Mouse (Mus musculus) CH12.LX (cell line): Measurements from ENCODE around the gene Mrpl55. TPM values are rescaled to one million over a fixed set of nuclear protein-coding genes. Genes with fewer than 3 reads are reported as not detected.

Experiments
- DNase-seq: peaks from one replicate; pipeline ENCODE4 v3.0.0-alpha.2; 2013; ENCODE audit errors: extremely low read depth
- H3K27ac ChIP-seq: 2 replicates; pipeline ENCODE4 v1.5.1; 2012; ENCODE audit warnings: low read depth, mild to moderate bottlenecking, control low read depth, moderate library complexity; ENCODE audit not compliant: insufficient read depth
- H3K27me3 ChIP-seq: replicated peaks from 2 replicates; pipeline ENCODE3; 2012; ENCODE audit warnings: inconsistent platforms
- H3K36me3 ChIP-seq, 2 experiments: replicated peaks in 1 of 2; 2 replicates each; pipeline versions ENCODE3 to v1.6.1; 2012; ENCODE audit warnings: inconsistent platforms in 1 of 2, low read length in 1 of 2, mild to moderate bottlenecking in 1 of 2, mixed read lengths in 1 of 2, moderate library complexity in 1 of 2; ENCODE audit not compliant: control insufficient read depth in 1 of 2, insufficient read depth in 1 of 2
- H3K4me1 ChIP-seq, 2 experiments: 2 replicates each; pipeline ENCODE4 v1.6.1; 2012; ENCODE audit warnings: inconsistent platforms in 1 of 2, moderate library complexity in 1 of 2; ENCODE audit not compliant: insufficient read depth in 2 of 2, control insufficient read depth in 1 of 2
- H3K4me2 ChIP-seq: 2 replicates; pipeline ENCODE4 v1.6.1; 2012; ENCODE audit warnings: low read depth, mild to moderate bottlenecking, control low read depth; ENCODE audit not compliant: poor library complexity, insufficient read depth, severe bottlenecking
- H3K4me3 ChIP-seq, 3 experiments: fragments of 150-350 bp in 1 of 3; sonication (generic) in 1 of 3; replicated peaks in 1 of 3; 2 replicates each; pipeline versions ENCODE3 to v1.5.1; 2011 to 2012; ENCODE audit warnings: low read depth in 2 of 3, low read length in 2 of 3, mild to moderate bottlenecking in 2 of 3, moderate library complexity in 2 of 3, control low read depth in 1 of 3, improper control_type of control experiment in 1 of 3, inconsistent platforms in 1 of 3, mixed read lengths in 1 of 3; ENCODE audit not compliant: poor library complexity in 1 of 3
- H3K79me2 ChIP-seq: replicated peaks from 2 replicates; pipeline ENCODE4 v1.6.1; 2012; ENCODE audit warnings: mild to moderate bottlenecking, moderate library complexity; ENCODE audit not compliant: control insufficient read depth, poor library complexity, insufficient read depth, severe bottlenecking; ENCODE audit errors: extremely low read depth
- H3K9ac ChIP-seq: 2 replicates; pipeline ENCODE4 v1.6.1; 2012; ENCODE audit warnings: low read depth, mild to moderate bottlenecking, control low read depth, moderate library complexity; ENCODE audit not compliant: insufficient read depth
- H3K9me3 ChIP-seq: replicated peaks from 2 replicates; pipeline ENCODE3; 2012; ENCODE audit warnings: low read length, inconsistent platforms, mixed read lengths
- BHLHE40 ChIP-seq: IDR thresholded peaks from 2 replicates; pipeline ENCODE4 v1.6.1; 2011; ENCODE audit warnings: mild to moderate bottlenecking, low read depth, low read length, improper control_type of control experiment
- CHD1 ChIP-seq: IDR thresholded peaks from 2 replicates; pipeline ENCODE4 v1.6.1; 2012; ENCODE audit warnings: low read depth, low read length, improper control_type of control experiment, inconsistent platforms
- CHD2 ChIP-seq: IDR thresholded peaks from 2 replicates; pipeline ENCODE4 v1.6.1; 2011; ENCODE audit warnings: low read length, improper control_type of control experiment
- CTCF ChIP-seq, 2 experiments: IDR thresholded peaks in 1 of 2; conservative IDR thresholded peaks in 1 of 2; 2 replicates each; pipeline ENCODE4 v1.5.1; 2011 to 2012; ENCODE audit warnings: low read depth in 2 of 2, low read length in 2 of 2, improper control_type of control experiment in 1 of 2, inconsistent platforms in 1 of 2, mild to moderate bottlenecking in 1 of 2, moderate library complexity in 1 of 2
- ELF1 ChIP-seq: IDR thresholded peaks from 2 replicates; pipeline ENCODE4 v1.6.1; 2014; ENCODE audit warnings: low read depth, mild to moderate bottlenecking, inconsistent platforms, low read length, improper control_type of control experiment
- EP300 ChIP-seq: IDR thresholded peaks from 2 replicates; pipeline ENCODE4 v1.6.1; 2011; ENCODE audit warnings: low read length, improper control_type of control experiment
- GABPA ChIP-seq: IDR thresholded peaks from 2 replicates; pipeline ENCODE4 v1.6.1; 2012; ENCODE audit warnings: low read depth, low read length, improper control_type of control experiment, inconsistent platforms; ENCODE audit not compliant: insufficient replicate concordance
- HCFC1 ChIP-seq: IDR thresholded peaks from 2 replicates; pipeline ENCODE4 v1.6.1; 2012; ENCODE audit warnings: low read depth, mild to moderate bottlenecking, inconsistent platforms, low read length, improper control_type of control experiment
- JUN ChIP-seq: IDR thresholded peaks from 2 replicates; pipeline ENCODE4 v1.6.1; 2011; ENCODE audit warnings: low read depth, mild to moderate bottlenecking, low read length, improper control_type of control experiment, moderate library complexity; ENCODE audit not compliant: insufficient read depth
- JUND ChIP-seq: conservative IDR thresholded peaks from 2 replicates; pipeline ENCODE4 v1.6.1; 2011; ENCODE audit warnings: low read depth, low read length, improper control_type of control experiment
- MAZ ChIP-seq: IDR thresholded peaks from 2 replicates; pipeline ENCODE4 v1.6.1; 2012; ENCODE audit warnings: low read depth, mild to moderate bottlenecking, inconsistent platforms, low read length, improper control_type of control experiment, moderate library complexity
- MEF2A ChIP-seq: IDR thresholded peaks from 2 replicates; pipeline ENCODE4 v1.6.1; 2014; ENCODE audit warnings: low read depth, mild to moderate bottlenecking, inconsistent platforms, low read length, improper control_type of control experiment, borderline replicate concordance
- MYC ChIP-seq: IDR thresholded peaks from 2 replicates; pipeline ENCODE4 v1.6.1; 2011; ENCODE audit warnings: low read depth, mild to moderate bottlenecking, improper control_type of control experiment, low read length
- NELFE ChIP-seq: IDR thresholded peaks from 2 replicates; pipeline ENCODE4 v1.6.1; 2011; ENCODE audit warnings: low read depth, low read length, improper control_type of control experiment
- PAX5 ChIP-seq: IDR thresholded peaks from 2 replicates; pipeline ENCODE4 v1.6.1; 2012; ENCODE audit warnings: low read length, inconsistent platforms, mixed read lengths
- POLR2A ChIP-seq: IDR thresholded peaks from 2 replicates; pipeline ENCODE4 v1.6.1; 2011; ENCODE audit warnings: low read depth, mild to moderate bottlenecking, improper control_type of control experiment, low read length
- RAD21 ChIP-seq: IDR thresholded peaks from 2 replicates; pipeline ENCODE4 v1.6.1; 2011; ENCODE audit warnings: low read depth, mild to moderate bottlenecking, low read length, improper control_type of control experiment, moderate library complexity
- RCOR1 ChIP-seq: conservative IDR thresholded peaks from 2 replicates; pipeline ENCODE4 v1.6.1; 2012; ENCODE audit warnings: low read depth, mild to moderate bottlenecking, inconsistent platforms, low read length, improper control_type of control experiment
- SIN3A ChIP-seq: IDR thresholded peaks from 2 replicates; pipeline ENCODE4 v1.6.1; 2012; ENCODE audit warnings: low read length, improper control_type of control experiment, inconsistent platforms
- SMC3 ChIP-seq: IDR thresholded peaks from 2 replicates; pipeline ENCODE4 v1.6.1; 2011; ENCODE audit warnings: low read depth, low read length, improper control_type of control experiment
- TCF12 ChIP-seq: IDR thresholded peaks from 2 replicates; pipeline ENCODE4 v1.6.1; 2014; ENCODE audit warnings: low read depth, mild to moderate bottlenecking, inconsistent platforms, low read length, improper control_type of control experiment
- UBTF ChIP-seq: IDR thresholded peaks from 2 replicates; pipeline ENCODE4 v1.6.1; 2012; ENCODE audit warnings: low read depth, mild to moderate bottlenecking, inconsistent platforms, low read length, improper control_type of control experiment, moderate library complexity
- USF1 ChIP-seq: IDR thresholded peaks from 2 replicates; pipeline ENCODE4 v1.6.1; 2014; ENCODE audit warnings: low read depth, mild to moderate bottlenecking, inconsistent platforms, low read length, improper control_type of control experiment
- USF2 ChIP-seq: conservative IDR thresholded peaks from 2 replicates; pipeline ENCODE4 v1.6.1; 2011; ENCODE audit warnings: low read depth, low read length, improper control_type of control experiment
- ZC3H11A ChIP-seq: IDR thresholded peaks from 2 replicates; pipeline ENCODE4 v1.6.1; 2012; ENCODE audit warnings: low read depth, mild to moderate bottlenecking, inconsistent platforms, low read length, improper control_type of control experiment
- ZKSCAN1 ChIP-seq: IDR thresholded peaks from 2 replicates; pipeline ENCODE4 v1.6.1; 2012; ENCODE audit warnings: low read depth, inconsistent platforms, low read length, improper control_type of control experiment, borderline replicate concordance
- ZMIZ1 ChIP-seq: IDR thresholded peaks from 2 replicates; pipeline ENCODE4 v1.6.1; 2012; ENCODE audit warnings: low read depth, mild to moderate bottlenecking, inconsistent platforms, low read length, improper control_type of control experiment
- ZNF384 ChIP-seq: IDR thresholded peaks from 2 replicates; pipeline ENCODE4 v1.6.1; 2012; ENCODE audit warnings: low read depth, low read length, improper control_type of control experiment, inconsistent platforms
- dilution Hi-C: fragments of 300-500 bp; cut with MboI; formaldehyde crosslinking; loops from 2 replicates; pipeline ENCODE4 v1.14.3; 2020; ENCODE audit warnings: low sequenced_read_pairs; ENCODE audit not compliant: extremely low pct_unique_long_range_greater_than_20kb, extremely low pct_ligation_motif_present
- in situ Hi-C: fragments of 300-500 bp; cut with MboI; formaldehyde crosslinking; loops from 3 replicates; pipeline ENCODE4 v1.14.3; 2019; ENCODE audit warnings: low sequenced_read_pairs, low pct_ligation_motif_present, low pct_unique_long_range_greater_than_20kb, mixed read lengths
- polyA plus RNA-seq: library from polyadenylated mRNA; unstranded; fragments of >175 nt; gene quantifications from 2 replicates; pipeline ENCODE4 v1.2.1, GENCODE M21; 2012; ENCODE audit warnings: low read depth; ENCODE audit not compliant: insufficient read length
- total RNA-seq, 2 experiments: library from RNA; depleted of rRNA; stranded (reverse); fragments of 300-350 nt in 1 of 2; fragments of >200 nt in 1 of 2; gene quantifications; 2 replicates each; pipeline ENCODE4 v1.2.3; 2012 to 2014

Mrpl55 gene
- total and polyA plus RNA-seq, 3 experiments = 74.4 to 92.9 (median 88.2) TPM

- peaks cover 6 to 18% of the 10 kb centered on the region in 2 experiments for H3K36me3 ChIP-seq
- no peaks in the 10 kb centered on the region for H3K9me3 ChIP-seq
- TF ChIP-seq SMC3 (no peak), NELFE (no peak), SIN3A (no peak), BHLHE40 (no peak), GABPA (no peak), POLR2A (no peak), JUN (no peak), ZC3H11A (no peak), TCF12 (no peak), RAD21 (no peak), MAZ (no peak), CHD2 (no peak), ELF1 (no peak), RCOR1 (no peak), EP300 (no peak), PAX5 (no peak)
- TF ChIP-seq, all 38 proteins: peak for 0
- Histone ChIP-seq H3K9ac (no peak overlapping the region), H3K27ac (no peak overlapping the region), H3K4me1 (peaks cover 5 to 16% of the 10 kb centered on the region in 2 experiments), H3K79me2 (no peaks in the 10 kb centered on the region), H3K4me2 (no peak overlapping the region), H3K27me3 (no peaks in the 10 kb centered on the region), H3K4me3 (no peak overlapping the region)
- DNase-seq = no peak
- dilution Hi-C loops (no loop called here), in situ Hi-C loops (no loop called here)
Measured at GRCm38 (mm10) chr11:59196230-59196629, 6.1 kb upstream of the Mrpl55 start.

GRCm38 (mm10) chr11:59201216-59202002 is 877 bp upstream of the Mrpl55 start:
- H3K27me3 ChIP-seq = no peaks in the 10 kb centered on the region
- H3K79me2 ChIP-seq = peaks cover 6% of the 10 kb centered on the region
- TF ChIP-seq RAD21 = no peak
- no peak for TF ChIP-seq CHD2
- TF ChIP-seq MEF2A = no peak
- no peak for TF ChIP-seq ZKSCAN1
- no peak for TF ChIP-seq HCFC1
- TF ChIP-seq MYC = no peak
- TF ChIP-seq JUND = no peak
- TF ChIP-seq ZNF384 = no peak
- TF ChIP-seq USF1 = no peak
- TF ChIP-seq USF2 = no peak
- TF ChIP-seq TCF12 = no peak
- no peak for TF ChIP-seq UBTF
- TF ChIP-seq GABPA = no peak
- TF ChIP-seq SMC3 = no peak
- TF ChIP-seq SIN3A = no peak
- TF ChIP-seq POLR2A = no peak
- TF ChIP-seq ZMIZ1 = no peak
- TF ChIP-seq CHD1 = no peak
- no peak for TF ChIP-seq CTCF (conservative IDR thresholded peaks at IDR 0.05 in 1 of 2, IDR thresholded peaks at IDR 0.05 in 1 of 2; ENCODE audit: low read depth in 2 of 2, low read length in 2 of 2)
- in situ Hi-C loops = loop anchor here (5.0 kb wide), 1 partner anchor 34 kb away; no protein-coding TSS in a partner anchor
- H3K9me3 ChIP-seq = no peaks in the 10 kb centered on the region
- H3K4me3 ChIP-seq = peak overlapping the region; percentile 68 to 99 (median 77)
- no peak overlapping the region for H3K27ac ChIP-seq
- peak; percentile 50 for DNase-seq
- peaks cover 23 to 46% of the 10 kb centered on the region in 2 experiments for H3K36me3 ChIP-seq
- H3K9ac ChIP-seq = peak overlapping the region; percentile 67
- peak overlapping the region; percentile 77 for H3K4me2 ChIP-seq
- peaks cover 4 to 18% of the 10 kb centered on the region in 2 experiments for H3K4me1 ChIP-seq
- dilution Hi-C loops = no loop called here
